Mouse (Mus musculus): ENCODE data around the gene Ctf1. TPM values are rescaled to one million over a fixed set of nuclear protein-coding genes. Genes with fewer than 3 reads are reported as not detected.
"Not testable (repeated sequence)": the region's sequence is repeated elsewhere in the genome, so short reads cannot be mapped to it uniquely, and the experiment has no call there.

Gene Ctf1
- polyA plus RNA-seq, 1 experiment from 2014 or later = 17.5 TPM

DNA sequence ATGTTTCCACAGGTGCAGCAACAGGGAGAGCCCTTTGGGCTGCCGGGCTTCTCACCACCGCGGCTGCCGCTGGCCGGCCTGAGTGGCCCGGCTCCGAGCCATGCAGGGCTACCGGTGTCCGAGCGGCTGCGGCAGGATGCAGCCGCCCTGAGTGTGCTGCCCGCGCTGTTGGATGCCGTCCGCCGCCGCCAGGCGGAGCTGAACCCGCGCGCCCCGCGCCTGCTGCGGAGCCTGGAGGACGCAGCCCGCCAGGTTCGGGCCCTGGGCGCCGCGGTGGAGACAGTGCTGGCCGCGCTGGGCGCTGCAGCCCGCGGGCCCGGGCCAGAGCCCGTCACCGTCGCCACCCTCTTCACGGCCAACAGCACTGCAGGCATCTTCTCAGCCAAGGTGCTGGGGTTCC is 4.5 kb downstream of the Ctf1 start:
- H3K27ac ChIP-seq (ENCODE audit: low read depth, low read length) = no peak overlapping the region
- H3K36me3 ChIP-seq (ENCODE audit: control insufficient read depth, insufficient read depth, low read length) = no peaks in the 10 kb centered on the region
- peak; percentile 69 for ATAC-seq (ENCODE audit: low FRiP score, low TSS enrichment)
- 2% methylated on average over 39 of the region's 41 CpGs for WGBS
- peaks cover 10% of the 10 kb centered on the region for H3K4me1 ChIP-seq (ENCODE audit: control insufficient read depth, insufficient read depth, low read length)
- H3K4me3 ChIP-seq (ENCODE audit: low read length) = peak overlapping the region; percentile 38
- peak overlapping the region; percentile 60 for H3K9ac ChIP-seq (ENCODE audit: low read depth, low read length)
- no peaks in the 10 kb centered on the region for H3K27me3 ChIP-seq (ENCODE audit: control insufficient read depth, insufficient read depth, low read length)
- peak overlapping the region; percentile 73 for H3K4me2 ChIP-seq (replicated peaks; ENCODE audit: low read depth, low read length)
- no peaks in the 10 kb centered on the region for H3K9me3 ChIP-seq (ENCODE audit: control insufficient read depth, low read length)

DNA sequence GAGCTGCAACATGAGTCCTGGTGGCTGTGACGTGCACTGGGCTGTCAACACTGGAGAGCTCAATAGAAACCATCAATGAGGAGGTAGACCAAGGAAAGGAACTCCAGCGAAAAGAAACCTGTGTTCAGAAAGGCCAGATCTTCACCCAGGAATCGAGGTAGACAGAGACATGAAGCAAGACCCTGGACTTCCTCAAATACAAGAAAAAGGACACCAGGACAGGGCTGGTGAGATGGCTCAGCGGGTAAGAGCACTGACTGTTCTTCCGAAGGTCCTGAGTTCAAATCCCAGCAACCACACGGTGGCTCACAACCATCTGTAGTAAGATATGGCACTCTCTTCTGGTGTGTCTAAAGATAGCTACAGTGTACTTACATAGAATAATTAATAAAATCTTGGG is 5.8 kb downstream of the Ctf1 start:
- no peaks in the 10 kb centered on the region for H3K27me3 ChIP-seq (ENCODE audit: control insufficient read depth, insufficient read depth, low read length)
- ATAC-seq (ENCODE audit: low FRiP score, low TSS enrichment) = no peak
- no peaks in the 10 kb centered on the region for H3K9me3 ChIP-seq (ENCODE audit: control insufficient read depth, low read length)
- no peak overlapping the region for H3K4me2 ChIP-seq (replicated peaks; ENCODE audit: low read depth, low read length)
- 95% methylated on average over 6 of the region's 6 CpGs for WGBS
- no peak overlapping the region for H3K27ac ChIP-seq (ENCODE audit: low read depth, low read length)
- peaks cover 4% of the 10 kb centered on the region for H3K4me1 ChIP-seq (ENCODE audit: control insufficient read depth, insufficient read depth, low read length)
- no peak overlapping the region for H3K9ac ChIP-seq (ENCODE audit: low read depth, low read length)
- no peak overlapping the region for H3K4me3 ChIP-seq (ENCODE audit: low read length)
- no peaks in the 10 kb centered on the region for H3K36me3 ChIP-seq (ENCODE audit: control insufficient read depth, insufficient read depth, low read length)

DNA sequence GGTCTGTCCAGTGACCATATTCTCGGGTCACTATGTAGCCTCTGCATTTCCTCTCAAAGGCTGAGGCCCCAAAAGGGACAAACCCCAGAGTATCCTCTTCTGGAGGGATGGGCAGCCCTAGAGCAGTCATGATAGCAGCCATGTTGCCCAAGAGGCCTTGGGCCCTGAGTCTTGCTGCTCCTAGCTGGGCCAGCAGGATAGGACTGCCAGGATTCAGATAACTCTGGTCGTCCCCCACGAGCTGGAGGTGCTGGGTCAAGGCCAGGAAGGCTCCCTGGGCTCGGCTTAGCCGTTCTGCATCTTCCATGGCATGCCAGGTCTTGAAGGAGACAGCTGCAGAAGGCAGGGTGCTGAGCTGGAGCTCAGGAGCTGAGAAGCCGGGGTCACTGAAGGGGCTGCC is 6.7 kb downstream of the Ctf1 start:
- Histone ChIP-seq H3K9me3 (ENCODE audit: control insufficient read depth, low read length) (no peaks in the 10 kb centered on the region), H3K27me3 (ENCODE audit: control insufficient read depth, insufficient read depth, low read length) (no peaks in the 10 kb centered on the region), H3K9ac (ENCODE audit: low read depth, low read length) (no peak overlapping the region), H3K27ac (ENCODE audit: low read depth, low read length) (no peak overlapping the region), H3K4me1 (ENCODE audit: control insufficient read depth, insufficient read depth, low read length) (peaks cover 4% of the 10 kb centered on the region; the same call in 1 of the 2 replicates), H3K4me3 (ENCODE audit: low read length) (no peak overlapping the region), H3K4me2 (replicated peaks; ENCODE audit: low read depth, low read length) (no peak overlapping the region), H3K36me3 (ENCODE audit: control insufficient read depth, insufficient read depth, low read length) (no peaks in the 10 kb centered on the region)
- ATAC-seq (ENCODE audit: low FRiP score, low TSS enrichment) = no peak
- 91% methylated on average over 6 of the region's 6 CpGs for WGBS

DNA sequence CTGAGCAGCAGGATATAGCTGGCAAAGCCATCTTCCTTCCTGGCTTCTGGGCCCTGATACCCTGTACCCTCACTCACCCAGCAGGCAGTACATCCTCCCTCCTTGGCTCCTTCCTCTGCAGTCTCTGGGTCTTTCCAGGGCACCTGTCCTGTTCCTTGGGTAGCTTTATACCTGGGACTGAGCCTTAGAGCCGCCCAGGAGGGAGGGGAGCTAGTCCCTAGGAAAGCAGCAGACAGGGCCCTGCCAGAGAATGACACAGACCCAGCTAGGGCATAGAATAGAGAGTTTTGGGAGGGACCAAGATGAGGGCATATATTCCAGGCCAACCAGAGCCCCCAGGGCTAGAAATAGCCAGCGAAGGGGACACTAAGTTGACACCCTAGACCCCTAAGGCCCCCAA is 13.0 kb downstream of the Ctf1 start:
- Histone ChIP-seq H3K4me3 (ENCODE audit: low read length) (no peak overlapping the region), H3K4me1 (ENCODE audit: control insufficient read depth, insufficient read depth, low read length) (no peaks in the 10 kb centered on the region), H3K9me3 (ENCODE audit: control insufficient read depth, low read length) (no peaks in the 10 kb centered on the region), H3K4me2 (replicated peaks; ENCODE audit: low read depth, low read length) (no peak overlapping the region), H3K27me3 (ENCODE audit: control insufficient read depth, insufficient read depth, low read length) (no peaks in the 10 kb centered on the region), H3K36me3 (ENCODE audit: control insufficient read depth, insufficient read depth, low read length) (no peaks in the 10 kb centered on the region), H3K27ac (ENCODE audit: low read depth, low read length) (no peak overlapping the region), H3K9ac (ENCODE audit: low read depth, low read length) (no peak overlapping the region)
- ATAC-seq (ENCODE audit: low FRiP score, low TSS enrichment) = no peak
- WGBS = 50% methylated on average over 2 of the region's 2 CpGs

DNA sequence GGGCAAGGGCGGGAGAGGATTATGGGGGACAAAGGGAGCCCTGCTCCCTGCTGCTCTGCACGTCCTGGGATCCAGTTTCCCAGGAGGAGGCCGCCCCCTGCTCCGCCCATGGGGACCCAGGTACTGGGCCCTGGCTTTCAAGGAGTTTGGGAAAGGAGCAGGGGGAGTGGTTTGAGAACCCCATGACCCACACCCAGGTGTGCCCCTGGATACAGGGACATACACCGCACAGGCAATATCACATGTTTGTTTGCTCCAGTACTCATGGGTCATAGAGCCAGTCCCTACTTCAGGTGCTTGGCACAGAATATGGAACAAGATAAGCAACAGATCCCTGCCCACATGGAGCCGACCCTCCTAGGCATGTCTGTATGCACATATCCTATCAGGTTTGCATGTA is 13.4 kb downstream of the Ctf1 start:
- no peak overlapping the region for H3K4me3 ChIP-seq (ENCODE audit: low read length)
- no peaks in the 10 kb centered on the region for H3K36me3 ChIP-seq (ENCODE audit: control insufficient read depth, insufficient read depth, low read length)
- H3K9me3 ChIP-seq (ENCODE audit: control insufficient read depth, low read length) = no peaks in the 10 kb centered on the region
- H3K4me1 ChIP-seq (ENCODE audit: control insufficient read depth, insufficient read depth, low read length) = no peaks in the 10 kb centered on the region
- no peak overlapping the region for H3K27ac ChIP-seq (ENCODE audit: low read depth, low read length)
- H3K4me2 ChIP-seq (replicated peaks; ENCODE audit: low read depth, low read length) = no peak overlapping the region
- H3K27me3 ChIP-seq (ENCODE audit: control insufficient read depth, insufficient read depth, low read length) = no peaks in the 10 kb centered on the region
- WGBS = 59% methylated on average over 6 of the region's 6 CpGs
- no peak overlapping the region for H3K9ac ChIP-seq (ENCODE audit: low read depth, low read length)
- ATAC-seq (ENCODE audit: low FRiP score, low TSS enrichment) = no peak

DNA sequence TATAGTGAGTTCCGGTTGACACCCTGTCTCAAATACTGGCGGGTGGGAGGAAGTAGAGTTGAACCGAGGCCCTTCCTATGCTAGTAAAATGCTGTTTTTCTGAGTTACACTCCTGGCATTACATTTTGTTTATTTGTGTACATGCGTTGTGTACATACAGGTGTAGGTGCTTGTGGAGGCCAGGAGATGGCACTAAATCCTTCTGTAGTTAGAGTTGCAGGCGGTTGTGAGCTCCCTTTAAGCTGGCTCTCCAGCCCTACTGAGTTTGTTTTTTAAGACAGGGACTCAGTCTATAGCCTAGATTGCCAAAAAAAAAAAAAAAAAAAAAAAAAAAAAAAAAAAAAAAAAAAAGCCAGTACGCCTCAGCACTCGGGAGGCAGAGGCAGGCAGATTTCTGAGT is 15.4 kb downstream of the Ctf1 start:
- 86% methylated on average over 7 of the region's 7 CpGs for WGBS
- H3K4me3 ChIP-seq (ENCODE audit: low read length) = no peak overlapping the region
- no peaks in the 10 kb centered on the region for H3K27me3 ChIP-seq (ENCODE audit: control insufficient read depth, insufficient read depth, low read length)
- no peaks in the 10 kb centered on the region for H3K36me3 ChIP-seq (ENCODE audit: control insufficient read depth, insufficient read depth, low read length)
- H3K4me1 ChIP-seq (ENCODE audit: control insufficient read depth, insufficient read depth, low read length) = no peaks in the 10 kb centered on the region
- H3K4me2 ChIP-seq (replicated peaks; ENCODE audit: low read depth, low read length) = no peak overlapping the region
- H3K9ac ChIP-seq (ENCODE audit: low read depth, low read length) = no peak overlapping the region
- H3K27ac ChIP-seq (ENCODE audit: low read depth, low read length) = no peak overlapping the region
- no peaks in the 10 kb centered on the region for H3K9me3 ChIP-seq (ENCODE audit: control insufficient read depth, low read length)
- no peak for ATAC-seq (ENCODE audit: low FRiP score, low TSS enrichment)

DNA sequence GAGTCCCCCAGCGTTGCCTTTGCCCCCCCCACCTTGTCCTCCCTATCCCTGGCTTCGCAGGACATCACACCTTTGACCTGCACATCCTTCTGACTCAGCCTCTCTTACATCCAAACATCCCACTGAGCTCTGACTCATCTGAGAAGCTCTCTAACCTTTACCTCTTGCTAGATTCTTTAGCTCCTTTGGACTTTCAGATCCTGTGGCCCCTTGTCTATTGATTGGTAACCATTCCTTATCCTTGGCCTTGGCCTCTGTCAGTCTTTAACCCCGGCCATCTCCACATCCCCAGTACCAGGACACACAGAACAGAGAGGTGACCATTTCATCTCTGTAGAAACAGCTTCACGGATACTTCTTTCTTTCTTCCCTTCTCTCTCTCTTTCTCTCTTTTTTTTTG is 17.6 kb downstream of the Ctf1 start:
- no peak for ATAC-seq (ENCODE audit: low FRiP score, low TSS enrichment)

DNA sequence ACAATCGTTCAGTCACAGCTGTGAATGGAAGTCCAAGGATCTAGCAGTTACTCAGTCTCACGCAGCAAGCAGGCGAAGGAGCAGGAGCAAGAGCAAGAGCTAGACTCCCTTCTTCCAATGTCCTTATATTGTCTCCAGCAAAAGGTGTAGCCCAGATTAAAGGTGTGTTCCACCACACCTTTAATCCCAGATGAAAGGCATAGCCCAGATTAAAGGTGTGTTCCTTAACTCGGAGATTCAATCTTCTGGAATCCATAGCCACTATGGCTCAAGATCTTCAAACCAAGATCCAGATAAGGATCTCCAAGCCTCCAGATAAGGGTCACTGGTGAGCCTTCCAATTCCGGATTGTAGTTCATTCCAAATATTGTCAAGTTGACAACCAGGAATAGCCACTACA is 19.5 kb downstream of the Ctf1 start, which contains the start of gene Ctf2:
Gene Ctf2, minus strand, starts transcription at position 101 of the 400 bp plus-strand sequence.
- not testable (repeated sequence) for H3K4me2 ChIP-seq (replicated peaks; ENCODE audit: low read depth, low read length); ATAC-seq (ENCODE audit: low FRiP score, low TSS enrichment); H3K4me3 ChIP-seq (ENCODE audit: low read length); H3K9ac ChIP-seq (ENCODE audit: low read depth, low read length); H3K9me3 ChIP-seq (ENCODE audit: control insufficient read depth, low read length); H3K27ac ChIP-seq (ENCODE audit: low read depth, low read length); H3K36me3 ChIP-seq (ENCODE audit: control insufficient read depth, insufficient read depth, low read length); H3K4me1 ChIP-seq (ENCODE audit: control insufficient read depth, insufficient read depth, low read length); H3K27me3 ChIP-seq (ENCODE audit: control insufficient read depth, insufficient read depth, low read length)
- WGBS = no CpG with 5 or more reads among the region's 5 CpGs

More for the DNA sequence above, 17.6 kb downstream of the Ctf1 start:
- Histone ChIP-seq H3K27me3 (ENCODE audit: control insufficient read depth, insufficient read depth, low read length) (no peaks in the 10 kb centered on the region), H3K9me3 (ENCODE audit: control insufficient read depth, low read length) (no peaks in the 10 kb centered on the region), H3K4me1 (ENCODE audit: control insufficient read depth, insufficient read depth, low read length) (no peaks in the 10 kb centered on the region), H3K9ac (ENCODE audit: low read depth, low read length) (no peak overlapping the region), H3K4me3 (ENCODE audit: low read length) (no peak overlapping the region), H3K36me3 (ENCODE audit: control insufficient read depth, insufficient read depth, low read length) (no peaks in the 10 kb centered on the region), H3K27ac (ENCODE audit: low read depth, low read length) (no peak overlapping the region), H3K4me2 (replicated peaks; ENCODE audit: low read depth, low read length) (no peak overlapping the region)
- 65% methylated on average over 4 of the region's 4 CpGs for WGBS

DNA sequence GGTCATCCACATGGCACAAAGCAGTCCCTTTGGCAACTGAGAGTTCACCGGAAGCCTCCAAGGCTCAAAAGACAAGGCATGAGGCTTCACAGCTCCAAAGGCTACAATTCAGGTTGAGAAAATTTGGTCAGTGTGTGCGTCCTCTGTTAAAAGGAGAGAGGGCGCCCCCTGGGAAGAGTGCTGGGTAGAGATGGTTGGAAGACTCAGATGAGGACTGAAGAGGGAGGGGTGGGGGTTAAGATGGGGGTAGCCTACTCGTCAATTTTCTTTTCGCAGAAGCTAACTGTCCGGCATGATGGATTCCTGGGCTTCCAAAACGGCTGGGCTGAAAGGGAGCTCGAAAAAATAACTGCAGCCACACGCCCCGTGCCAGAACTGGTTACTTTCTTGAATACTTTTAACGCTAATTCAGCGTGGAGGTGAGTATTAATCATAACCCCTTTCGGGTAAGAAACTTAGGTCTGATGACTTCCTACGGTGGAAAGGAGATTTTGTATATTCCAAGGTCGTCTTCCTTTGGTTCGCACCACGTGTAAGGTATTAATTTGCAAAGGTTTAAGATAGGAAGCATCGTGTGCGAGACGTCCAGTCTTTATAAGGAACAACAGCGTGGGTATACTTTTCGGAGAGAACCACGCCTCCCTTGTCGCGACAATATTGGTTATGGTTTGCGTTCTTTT is 32.0 kb downstream of the Ctf1 start, which contains the start of gene Fbxl19:
Gene Fbxl19, plus strand, starts transcription at position 178 of the 680 bp plus-strand sequence.
- Histone ChIP-seq H3K4me1 (ENCODE audit: control insufficient read depth, insufficient read depth, low read length) (peaks cover 8% of the 10 kb centered on the region), H3K4me2 (replicated peaks; ENCODE audit: low read depth, low read length) (peak within 1 kb of the TSS; percentile 73), H3K4me3 (ENCODE audit: low read length) (peak within 1 kb of the TSS; percentile 91), H3K9ac (ENCODE audit: low read depth, low read length) (peak within 1 kb of the TSS; percentile 92), H3K27me3 (ENCODE audit: control insufficient read depth, insufficient read depth, low read length) (no peaks in the 10 kb centered on the region), H3K27ac (ENCODE audit: low read depth, low read length) (peak within 1 kb of the TSS; percentile 97), H3K9me3 (ENCODE audit: control insufficient read depth, low read length) (no peaks in the 10 kb centered on the region), H3K36me3 (ENCODE audit: control insufficient read depth, insufficient read depth, low read length) (peaks cover 16% of the 10 kb centered on the region)
- WGBS = under 1% methylated on average over 26 of the region's 26 CpGs
- no peak for ATAC-seq (ENCODE audit: low FRiP score, low TSS enrichment)

Data from kidney, embryonic 14.5 days (tissue).